Mouse (Mus musculus) embryonic facial prominence, embryonic 11.5 days (tissue): ENCODE data around the gene Spice1. TPM values are rescaled to one million over a fixed set of nuclear protein-coding genes. Genes with fewer than 3 reads are reported as not detected.

Experiments used
- ATAC-seq: fragments of 200-750 bp; cut with Nextera tagmentation; replicated peaks from 2 replicates; pipeline ENCODE4 v1.8.0; 2017; ENCODE audit warnings: low read depth; ENCODE audit not compliant: insufficient number of reproducible peaks, low FRiP score, low TSS enrichment
- DNase-seq: peaks from one replicate; pipeline ENCODE4 v3.0.0-alpha.2; 2015; ENCODE audit warnings: low spot score
- H3K27ac ChIP-seq: fragments of 300-500 bp; sonication (generic); replicated peaks from 2 replicates; pipeline ENCODE4 v1.5.1; 2014; ENCODE audit warnings: mild to moderate bottlenecking, low read depth, low read length, control low read depth
- H3K27me3 ChIP-seq: fragments of 300-500 bp; sonication (generic); 2 replicates; pipeline ENCODE4 v1.6.1; 2014; ENCODE audit warnings: mild to moderate bottlenecking, low read length, moderate library complexity, mixed read lengths; ENCODE audit not compliant: control insufficient read depth, insufficient read depth
- H3K36me3 ChIP-seq: fragments of 300-500 bp; sonication (generic); replicated peaks from 2 replicates; pipeline ENCODE4 v1.6.1; 2014; ENCODE audit warnings: low read depth, mild to moderate bottlenecking, low read length, moderate library complexity, mixed read lengths; ENCODE audit not compliant: control insufficient read depth, insufficient read depth
- H3K4me1 ChIP-seq: fragments of 300-500 bp; sonication (generic); 2 replicates; pipeline ENCODE4 v1.6.1; 2014; ENCODE audit warnings: low read length, mixed read lengths; ENCODE audit not compliant: control insufficient read depth, insufficient read depth
- H3K4me2 ChIP-seq: fragments of 300-500 bp; sonication (generic); 2 replicates; pipeline ENCODE4 v1.6.1; 2014; ENCODE audit warnings: low read depth, mild to moderate bottlenecking, control low read depth, low read length, moderate library complexity
- H3K4me3 ChIP-seq: fragments of 300-500 bp; sonication (generic); 2 replicates; pipeline ENCODE4 v1.5.1; 2014; ENCODE audit warnings: low read depth, low read length, control low read depth
- H3K9ac ChIP-seq: fragments of 300-500 bp; sonication (generic); replicated peaks from 2 replicates; pipeline ENCODE4 v1.6.1; 2014; ENCODE audit warnings: mild to moderate bottlenecking, control low read depth, low read length
- H3K9me3 ChIP-seq: fragments of 300-500 bp; sonication (generic); replicated peaks from 2 replicates; pipeline ENCODE4 v1.6.1; 2016; ENCODE audit warnings: mild to moderate bottlenecking, low read length, inconsistent platforms, mixed read lengths; ENCODE audit not compliant: control insufficient read depth
- WGBS: fragments of 180-500 bp; shearing (Covaris S2); extraction: QIAGEN DNeasy Blood & Tissue Kit; methylation state at CpG from one replicate; pipeline ENCODE4 v1.1.7; 2014; 5-methylcytosine and 5-hydroxymethylcytosine counted together
- polyA plus RNA-seq: library from polyadenylated mRNA; unstranded; fragments of >200 nt; fragmentation: Nextera tagmentation; extraction: Ambion mirVana; gene quantifications from 2 replicates; pipeline ENCODE4 v1.2.1, GENCODE M21; 2014

The Spice1 gene
- polyA plus RNA-seq, 1 experiment from 2014 or later: 32.4 TPM

DNA sequence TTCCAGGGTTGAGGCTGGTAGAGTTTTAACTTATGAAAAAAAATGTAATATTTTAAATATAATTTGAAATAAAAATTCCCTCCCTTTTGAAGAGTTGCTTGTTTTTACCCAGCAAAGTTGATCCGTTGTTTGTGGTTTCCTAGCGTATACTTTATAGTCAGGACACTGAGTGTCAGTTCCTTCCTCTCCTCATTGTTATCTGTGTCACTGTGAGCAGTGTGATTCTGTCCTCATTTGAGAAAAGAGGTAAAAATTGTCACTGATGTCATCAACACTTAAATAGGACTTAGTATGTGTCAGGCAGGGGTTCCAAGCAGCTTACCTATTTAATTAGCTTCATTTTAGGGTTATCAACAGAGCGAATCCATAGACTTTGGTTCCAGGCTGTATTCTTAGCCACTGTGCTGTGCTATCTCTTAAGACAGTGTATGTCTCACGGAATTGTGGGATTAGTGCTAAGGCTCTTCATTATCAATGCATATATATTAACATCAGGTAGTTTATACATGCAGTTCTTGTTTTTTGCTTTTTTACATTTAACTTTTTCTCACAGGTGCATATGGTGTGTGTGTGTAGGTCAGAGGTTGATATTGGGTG is 3.0 kb downstream of the Spice1 start:
- no peaks in the 10 kb centered on the region for H3K4me1 ChIP-seq
- H3K27me3 ChIP-seq: no peaks in the 10 kb centered on the region
- no peak overlapping the region for H3K4me3 ChIP-seq
- H3K9me3 ChIP-seq: no peaks in the 10 kb centered on the region
- ATAC-seq: no peak
- no peak overlapping the region for H3K4me2 ChIP-seq
- H3K27ac ChIP-seq: no peak overlapping the region
- H3K9ac ChIP-seq: no peak overlapping the region
- no peaks in the 10 kb centered on the region for H3K36me3 ChIP-seq
- DNase-seq: no peak
- WGBS: 85% methylated on average over 4 of the region's 4 CpGs

DNA sequence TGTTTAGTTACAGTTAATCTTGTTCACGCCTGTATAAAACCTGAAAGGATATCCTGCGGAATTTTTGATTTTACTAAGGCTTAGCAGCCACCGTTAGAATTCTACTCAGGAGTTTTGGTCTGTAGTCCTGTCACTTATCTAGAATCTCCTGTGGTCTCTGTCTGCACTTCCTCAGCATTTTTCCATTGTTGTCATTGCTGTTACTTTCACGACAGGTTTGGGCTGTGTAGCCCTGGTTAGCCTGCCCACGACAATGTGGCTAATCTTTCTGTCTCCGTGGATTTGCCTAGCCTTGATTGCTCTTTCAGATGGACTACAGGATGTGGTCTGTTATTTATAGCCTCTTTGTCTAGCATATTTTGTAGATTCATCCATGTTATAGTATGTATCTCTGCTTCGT is 9.4 kb downstream of the Spice1 start:
- no peaks in the 10 kb centered on the region for H3K36me3 ChIP-seq
- no peaks in the 10 kb centered on the region for H3K9me3 ChIP-seq
- H3K4me2 ChIP-seq: no peak overlapping the region
- H3K9ac ChIP-seq: no peak overlapping the region
- no peak for ATAC-seq
- no peak for DNase-seq
- H3K4me3 ChIP-seq: no peak overlapping the region
- H3K27ac ChIP-seq: no peak overlapping the region
- 84% methylated on average over 7 of the region's 7 CpGs for WGBS
- H3K27me3 ChIP-seq: no peaks in the 10 kb centered on the region
- H3K4me1 ChIP-seq: no peaks in the 10 kb centered on the region

DNA sequence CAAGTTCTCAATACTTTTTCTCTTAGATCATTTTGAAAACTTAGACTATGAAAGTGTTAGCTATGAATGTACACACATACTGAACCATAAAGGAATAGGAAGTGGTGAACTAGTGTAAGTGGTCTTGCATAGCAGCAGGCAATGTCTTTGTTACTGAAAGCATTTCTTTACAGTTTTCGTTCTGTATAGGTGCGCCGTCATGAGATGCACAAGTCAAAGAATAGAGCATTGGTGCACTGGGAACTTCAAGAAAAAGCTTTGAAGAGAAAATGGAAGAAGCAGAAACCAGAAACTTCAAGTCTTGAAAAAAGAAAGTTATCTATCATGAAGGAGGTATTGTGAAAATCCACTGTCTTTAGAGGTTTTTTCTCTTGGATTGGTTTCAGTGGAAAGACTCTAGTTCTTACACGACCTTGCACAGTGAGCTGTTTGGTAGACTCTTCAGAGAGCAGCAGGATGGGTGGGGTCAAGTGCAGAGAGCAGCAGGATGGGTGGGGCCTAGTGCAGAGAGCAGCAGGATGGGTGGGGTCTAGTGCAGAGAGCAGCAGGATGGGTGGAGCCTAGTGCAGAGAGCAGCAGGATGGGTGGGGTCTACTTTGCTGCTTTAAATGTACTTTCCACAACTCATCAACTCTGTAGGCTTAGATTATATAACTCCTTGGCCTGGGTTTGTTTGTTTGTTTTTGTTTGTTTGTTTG is 10.8 kb downstream of the Spice1 start:
- ATAC-seq (0 out of 2 replicates have a peak, but pooled peaks have one; percentile 29), DNase-seq (no peak)
- no peak overlapping the region for H3K9ac ChIP-seq
- H3K9me3 ChIP-seq: no peaks in the 10 kb centered on the region
- no peaks in the 10 kb centered on the region for H3K4me1 ChIP-seq
- no peak overlapping the region for H3K27ac ChIP-seq
- H3K27me3 ChIP-seq: no peaks in the 10 kb centered on the region
- 79% methylated on average over 4 of the region's 4 CpGs for WGBS
- H3K4me2 ChIP-seq: no peak overlapping the region
- no peak overlapping the region for H3K4me3 ChIP-seq
- H3K36me3 ChIP-seq: no peaks in the 10 kb centered on the region

DNA sequence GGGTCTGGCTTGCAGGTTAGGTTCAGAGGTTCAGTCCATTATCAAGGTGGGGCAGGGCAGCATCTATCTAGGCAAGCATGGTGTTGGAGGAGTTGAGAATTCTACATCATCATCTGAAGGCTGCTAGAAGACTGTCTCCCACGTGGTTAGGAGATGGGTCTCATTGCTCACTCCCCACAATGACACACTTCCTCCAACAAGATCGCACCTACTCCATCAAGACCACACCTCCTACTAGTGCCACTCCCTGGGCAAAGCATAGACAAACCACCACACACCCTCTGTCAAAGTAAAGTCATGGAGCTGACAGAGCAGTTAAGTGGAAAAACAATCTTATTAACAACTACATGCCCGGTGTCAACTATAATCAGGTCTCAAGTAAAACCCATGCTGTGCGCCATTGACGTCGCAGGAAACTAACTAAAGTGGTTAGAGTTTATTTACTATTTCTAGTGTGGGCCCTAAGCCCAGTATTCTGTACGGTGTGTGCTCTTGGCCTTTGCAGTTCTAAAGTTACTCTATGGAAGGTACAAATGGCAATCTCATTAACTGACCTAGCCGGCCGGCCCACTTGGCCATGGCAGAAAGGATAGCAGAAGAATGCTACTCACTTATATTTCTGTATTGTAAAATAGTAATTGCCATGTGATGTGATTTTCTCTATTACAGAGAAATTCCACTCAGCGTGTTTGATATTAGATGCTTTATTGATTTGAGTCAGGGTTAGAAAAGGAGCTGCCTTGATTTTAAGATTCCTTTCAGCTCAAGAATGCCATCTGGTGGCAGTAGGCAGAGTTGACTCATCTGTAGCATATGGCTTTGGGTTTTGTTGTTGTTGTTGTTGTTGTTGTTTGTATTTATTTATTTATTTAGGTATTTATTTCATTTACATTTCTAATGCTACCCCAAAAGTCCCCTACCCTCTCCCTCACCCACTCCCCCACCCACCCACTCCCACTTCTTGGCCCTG is 15.3 kb downstream of the Spice1 start:
- H3K9me3 ChIP-seq: no peaks in the 10 kb centered on the region
- H3K4me2 ChIP-seq: no peak overlapping the region
- no peaks in the 10 kb centered on the region for H3K36me3 ChIP-seq
- H3K9ac ChIP-seq: no peak overlapping the region
- H3K4me1 ChIP-seq: no peaks in the 10 kb centered on the region
- no peak for ATAC-seq
- no peak overlapping the region for H3K27ac ChIP-seq
- no peak overlapping the region for H3K4me3 ChIP-seq
- peak; percentile 42 for DNase-seq
- H3K27me3 ChIP-seq: no peaks in the 10 kb centered on the region
- WGBS: 86% methylated on average over 10 of the region's 10 CpGs

DNA sequence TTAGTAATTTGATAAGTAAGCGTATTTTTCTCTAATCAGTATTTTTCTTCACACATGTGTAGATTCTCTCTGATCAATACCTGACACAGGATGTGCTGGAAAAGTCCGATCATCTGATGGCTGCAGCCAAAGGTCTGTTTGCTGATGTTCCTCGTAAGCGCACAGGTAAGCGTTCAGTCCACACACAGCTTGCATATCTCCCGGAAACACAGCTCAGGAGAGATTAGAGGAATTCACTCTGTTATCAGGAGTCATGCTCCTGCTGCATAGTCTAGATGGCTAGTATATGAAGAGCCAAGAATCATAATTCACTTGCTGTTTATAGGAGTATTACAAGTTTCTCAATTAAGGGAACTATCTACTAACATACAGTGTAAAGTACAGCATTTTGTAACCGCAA is 18.6 kb downstream of the Spice1 start:
- Histone ChIP-seq H3K27me3 (no peaks in the 10 kb centered on the region), H3K4me3 (no peak overlapping the region), H3K9me3 (no peaks in the 10 kb centered on the region), H3K4me2 (no peak overlapping the region), H3K4me1 (no peaks in the 10 kb centered on the region), H3K9ac (no peak overlapping the region), H3K36me3 (no peaks in the 10 kb centered on the region), H3K27ac (no peak overlapping the region)
- ATAC-seq: no peak
- 93% methylated on average over 7 of the region's 7 CpGs for WGBS
- no peak for DNase-seq

DNA sequence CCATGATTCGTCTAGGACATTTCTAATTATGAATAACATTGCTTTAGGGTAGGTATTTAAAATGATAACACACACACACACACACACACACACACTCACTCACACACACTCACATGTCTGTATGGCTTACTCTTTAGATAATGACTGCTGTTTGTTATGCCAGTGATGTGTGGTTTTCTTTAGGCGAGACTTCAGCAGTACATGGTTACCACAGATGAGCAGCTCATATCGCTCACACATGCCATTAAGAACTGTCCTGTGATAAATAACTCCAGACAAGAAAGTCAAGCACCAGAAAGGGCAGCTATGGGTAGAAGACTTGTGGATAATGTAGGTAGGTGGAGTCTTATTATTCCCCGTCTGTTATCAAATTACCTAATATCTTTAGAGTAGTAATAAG is 28.5 kb downstream of the Spice1 start:
- Histone ChIP-seq H3K9me3 (no peaks in the 10 kb centered on the region), H3K36me3 (no peaks in the 10 kb centered on the region; the same call in 1 of the 2 replicates), H3K4me1 (no peaks in the 10 kb centered on the region), H3K9ac (no peak overlapping the region), H3K4me3 (no peak overlapping the region), H3K4me2 (no peak overlapping the region), H3K27ac (no peak overlapping the region), H3K27me3 (no peaks in the 10 kb centered on the region)
- DNase-seq (no peak), ATAC-seq (no peak)
- WGBS: 89% methylated on average over 4 of the region's 4 CpGs

DNA sequence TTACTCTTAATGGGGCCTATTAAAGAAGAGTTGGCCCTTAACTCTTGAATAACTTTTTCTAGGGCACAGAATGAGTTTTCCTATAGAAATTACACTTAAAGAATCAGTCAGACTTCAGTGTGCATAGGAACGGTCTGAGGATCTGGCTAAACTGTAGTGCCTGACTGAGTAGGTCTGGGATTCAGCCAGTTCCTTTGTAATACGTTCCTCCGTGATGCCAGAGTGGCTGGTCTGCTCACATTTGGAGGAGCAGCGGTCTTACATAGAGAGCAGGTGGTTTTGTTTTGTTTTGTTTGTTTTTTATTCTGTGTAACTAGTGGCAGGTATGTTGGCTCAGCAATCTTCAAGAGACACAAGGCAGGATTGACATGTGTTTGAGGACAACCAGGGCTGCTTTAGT is 33.1 kb downstream of the Spice1 start:
- H3K9ac ChIP-seq: no peak overlapping the region
- H3K4me2 ChIP-seq: no peak overlapping the region
- H3K36me3 ChIP-seq: no peaks in the 10 kb centered on the region; the same call in 1 of the 2 replicates
- H3K4me3 ChIP-seq: no peak overlapping the region
- H3K9me3 ChIP-seq: no peaks in the 10 kb centered on the region
- DNase-seq (peak; percentile 10), ATAC-seq (no peak)
- WGBS: 59% methylated on average over 4 of the region's 4 CpGs
- no peaks in the 10 kb centered on the region for H3K27me3 ChIP-seq
- H3K4me1 ChIP-seq: no peaks in the 10 kb centered on the region
- H3K27ac ChIP-seq: no peak overlapping the region
